Mouse (Mus musculus) liver, embryonic 14.5 days (tissue): ENCODE measurements at regions not wholly inside any gene's neighbourhood (a gene's known extent, or its start where the extent isn't known, plus 50 kb on each side); places are given as distances from the start of the nearest gene placed in this dataset.

Source experiments
- ATAC-seq: fragments of 200-750 bp; cut with Nextera tagmentation; 2 replicates; pipeline ENCODE4 v1.8.0; 2017; ENCODE audit warnings: moderate number of reproducible peaks, mild to moderate bottlenecking, moderate library complexity; ENCODE audit not compliant: insufficient read depth
- DNase-seq, 3 experiments: peaks; one replicate each; pipeline ENCODE4 v3.0.0-alpha.2; 2012 to 2013; ENCODE audit warnings: low read depth in 3 of 3, low spot score in 3 of 3
- H3K27ac ChIP-seq: fragments of 300-500 bp; sonication (generic); 2 replicates; pipeline ENCODE4 v1.5.1; 2014; ENCODE audit warnings: moderate library complexity, mild to moderate bottlenecking, control low read depth, inconsistent platforms
- H3K27me3 ChIP-seq: fragments of 300-500 bp; sonication (generic); 2 replicates; pipeline ENCODE4 v1.6.1; 2014; ENCODE audit warnings: mild to moderate bottlenecking, low read length, moderate library complexity; ENCODE audit not compliant: control insufficient read depth, insufficient read depth
- H3K36me3 ChIP-seq: fragments of 300-500 bp; sonication (generic); replicated peaks from 2 replicates; pipeline ENCODE4 v1.6.1; 2014; ENCODE audit warnings: low read depth; ENCODE audit not compliant: control insufficient read depth, insufficient read depth
- H3K4me1 ChIP-seq, 2 experiments: fragments of 200-500 bp in 1 of 2; fragments of 300-500 bp in 1 of 2; sonication (generic) in 1 of 2; replicated peaks; 2 replicates each; pipeline ENCODE4 v1.6.1; 2012 to 2014; ENCODE audit warnings: antibody characterized with exemption in 1 of 2, inconsistent platforms in 1 of 2, low read length in 1 of 2; ENCODE audit not compliant: control insufficient read depth in 2 of 2, insufficient read depth in 2 of 2
- H3K4me2 ChIP-seq: fragments of 300-500 bp; sonication (generic); 2 replicates; pipeline ENCODE4 v1.6.1; 2014; ENCODE audit warnings: low read depth, mild to moderate bottlenecking, control low read depth, moderate library complexity
- H3K4me3 ChIP-seq, 2 experiments: fragments of 200-500 bp in 1 of 2; fragments of 300-500 bp in 1 of 2; sonication (generic) in 1 of 2; 2 replicates each; pipeline ENCODE4 v1.5.1; 2012 to 2014; ENCODE audit warnings: low read depth in 2 of 2, low read length in 2 of 2, mild to moderate bottlenecking in 2 of 2, control low read depth in 1 of 2, inconsistent platforms in 1 of 2, moderate library complexity in 1 of 2; ENCODE audit not compliant: insufficient read depth in 1 of 2
- H3K9ac ChIP-seq: fragments of 300-500 bp; sonication (generic); replicated peaks from 2 replicates; pipeline ENCODE4 v1.6.1; 2014; ENCODE audit warnings: mild to moderate bottlenecking, control low read depth, moderate library complexity
- H3K9me3 ChIP-seq: fragments of 300-500 bp; sonication (generic); 2 replicates; pipeline ENCODE4 v1.6.1; 2016; ENCODE audit warnings: low read length, mixed read lengths; ENCODE audit not compliant: control insufficient read depth
- CTCF ChIP-seq: IDR thresholded peaks from 2 replicates; pipeline ENCODE4 v1.5.1; 2016; ENCODE audit warnings: antibody characterized with exemption, low read depth, control low read depth
- EP300 ChIP-seq: IDR thresholded peaks from 2 replicates; pipeline ENCODE4 v1.6.1; 2016; ENCODE audit warnings: antibody characterized with exemption, low read depth
- WGBS: fragments of 180-500 bp; shearing (Covaris S2); extraction: QIAGEN DNeasy Blood & Tissue Kit; methylation state at CpG from one replicate; pipeline ENCODE4 v1.1.7; 2014; ENCODE audit not compliant: insufficient replicate concordance; 5-methylcytosine and 5-hydroxymethylcytosine counted together

GRCm38 (mm10) chr10:98501566-98501965, 412.6 kb upstream of the Atp2b1 start:
- DNase-seq (no peak), ATAC-seq (no peak)
- Histone ChIP-seq H3K4me1 (no peaks in the 10 kb centered on the region), H3K4me3 (no peak overlapping the region), H3K27ac (no peak overlapping the region), H3K27me3 (no peaks in the 10 kb centered on the region), H3K4me2 (no peak overlapping the region), H3K36me3 (no peaks in the 10 kb centered on the region), H3K9me3 (no peaks in the 10 kb centered on the region), H3K9ac (no peak overlapping the region)
- no peak for TF ChIP-seq EP300
- no peak for TF ChIP-seq CTCF
- WGBS, result 50% methylated on average over 5 of the region's 5 CpGs

DNA sequence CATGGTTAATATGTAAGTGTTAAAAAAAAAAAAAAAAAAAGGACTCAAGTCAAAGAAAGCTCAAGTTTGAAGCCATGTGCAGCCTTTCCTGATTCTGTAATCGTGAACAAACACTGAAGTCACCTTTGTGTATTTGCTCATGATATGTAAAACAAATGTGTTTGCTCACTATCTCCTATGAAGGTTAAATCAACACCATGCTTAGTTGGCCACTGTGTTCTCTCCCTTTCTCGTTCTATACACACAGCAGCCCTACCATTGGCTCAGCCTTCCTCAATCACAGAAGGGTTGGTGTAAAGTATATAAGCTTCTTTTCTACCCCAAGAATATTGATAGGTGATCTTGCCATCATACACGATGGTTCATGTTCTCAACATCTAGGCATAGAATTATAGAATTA, 409.7 kb upstream of the Atp2b1 start:
- H3K27me3 ChIP-seq, result no peaks in the 10 kb centered on the region
- peak; percentile 53; the same call in 1 of the 2 replicates for ATAC-seq
- H3K4me2 ChIP-seq, result no peak overlapping the region
- DNase-seq, result peak in 2 of 3 experiments; percentile 17 to 24
- no peaks in the 10 kb centered on the region for H3K4me1 ChIP-seq
- no peak for TF ChIP-seq EP300
- no peak for TF ChIP-seq CTCF
- H3K4me3 ChIP-seq, result no peak overlapping the region
- H3K9me3 ChIP-seq, result no peaks in the 10 kb centered on the region
- H3K9ac ChIP-seq, result no peak overlapping the region
- no peak overlapping the region for H3K27ac ChIP-seq
- no peaks in the 10 kb centered on the region for H3K36me3 ChIP-seq
- WGBS, result 48% methylated on average over 3 of the region's 3 CpGs

DNA sequence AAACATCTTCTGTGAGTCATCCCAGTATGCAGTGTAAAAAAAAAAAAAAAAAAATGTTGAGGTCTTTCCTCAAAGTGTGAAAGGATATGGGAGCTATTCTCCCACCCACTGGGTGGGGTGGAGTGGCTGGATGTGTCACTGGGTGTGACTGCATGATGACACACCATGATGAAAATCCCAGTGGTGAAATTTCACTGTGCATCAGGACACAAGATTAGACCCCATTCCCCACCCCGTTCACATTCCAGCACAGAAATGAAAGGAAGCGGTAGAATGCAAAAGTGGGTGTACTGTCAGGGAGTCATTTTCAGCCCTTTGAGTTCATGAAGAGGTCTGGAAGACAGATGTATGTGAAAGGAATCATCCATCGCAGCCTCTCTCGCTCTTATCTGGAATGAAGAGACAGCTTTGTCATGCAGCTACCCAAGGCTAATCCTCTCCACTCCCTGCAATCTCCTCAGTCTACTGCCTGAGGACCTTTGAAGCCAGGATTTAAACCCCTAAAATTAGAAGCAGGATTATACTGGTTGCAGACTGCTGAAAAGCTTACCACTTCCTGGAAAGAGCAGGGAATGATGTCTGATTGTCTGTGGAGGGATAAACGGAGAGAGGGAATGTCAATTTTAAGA, 405.6 kb upstream of the Atp2b1 start:
- WGBS, result 50% methylated on average over 5 of the region's 5 CpGs

GRCm38 (mm10) chr10:98514836-98515235, 399.4 kb upstream of the Atp2b1 start:
- TF ChIP-seq EP300 (no peak), CTCF (no peak)
- Histone ChIP-seq H3K9ac (no peak overlapping the region), H3K36me3 (no peaks in the 10 kb centered on the region), H3K27ac (no peak overlapping the region), H3K4me1 (no peaks in the 10 kb centered on the region), H3K9me3 (no peaks in the 10 kb centered on the region), H3K4me3 (no peak overlapping the region), H3K27me3 (no peaks in the 10 kb centered on the region), H3K4me2 (no peak overlapping the region)
- no peak for ATAC-seq
- 40% methylated on average over 1 of the region's 1 CpGs for WGBS
- DNase-seq, result no peak

More for the DNA sequence above, 405.6 kb upstream of the Atp2b1 start:
- no peak for TF ChIP-seq EP300
- no peaks in the 10 kb centered on the region for H3K4me1 ChIP-seq
- H3K27me3 ChIP-seq, result no peaks in the 10 kb centered on the region
- no peak overlapping the region for H3K27ac ChIP-seq
- no peak overlapping the region for H3K4me3 ChIP-seq
- H3K36me3 ChIP-seq, result no peaks in the 10 kb centered on the region
- H3K9me3 ChIP-seq, result no peaks in the 10 kb centered on the region
- no peak overlapping the region for H3K9ac ChIP-seq
- H3K4me2 ChIP-seq, result no peak overlapping the region
- ATAC-seq (no peak), DNase-seq (no peak)

DNA sequence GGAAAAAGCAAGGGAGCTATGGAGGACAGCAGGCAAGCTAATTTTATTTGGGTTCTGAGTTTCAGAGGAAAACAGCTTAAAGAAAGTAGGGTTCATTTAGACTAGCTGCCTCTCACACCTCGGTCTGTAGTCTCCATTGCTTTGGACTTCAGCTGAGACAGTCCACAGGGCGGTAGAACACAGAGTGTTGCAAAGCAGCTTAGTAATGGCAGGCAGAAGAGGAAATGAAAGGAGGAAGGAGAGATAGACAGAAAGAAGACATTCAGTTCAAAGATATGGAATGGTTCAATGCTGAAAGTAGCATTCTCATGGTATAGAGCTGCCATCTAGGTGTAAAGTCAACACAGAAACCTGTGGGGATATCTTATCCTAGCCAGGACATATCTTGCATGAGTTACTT, 396.6 kb upstream of the Atp2b1 start:
- Histone ChIP-seq H3K27me3 (no peaks in the 10 kb centered on the region), H3K9ac (no peak overlapping the region), H3K4me2 (no peak overlapping the region), H3K27ac (no peak overlapping the region), H3K9me3 (no peaks in the 10 kb centered on the region), H3K4me1 (no peaks in the 10 kb centered on the region), H3K36me3 (no peaks in the 10 kb centered on the region), H3K4me3 (no peak overlapping the region)
- ATAC-seq, result no peak
- TF ChIP-seq CTCF, result no peak
- no peak for TF ChIP-seq EP300
- DNase-seq, result no peak
- 50% methylated on average over 2 of the region's 2 CpGs for WGBS

GRCm38 (mm10) chr10:98529565-98529964, 384.6 kb upstream of the Atp2b1 start:
- H3K27me3 ChIP-seq, result no peaks in the 10 kb centered on the region
- no peak for TF ChIP-seq EP300
- no peak for TF ChIP-seq CTCF
- H3K4me2 ChIP-seq, result no peak overlapping the region
- WGBS, result 57% methylated on average over 4 of the region's 4 CpGs
- no peaks in the 10 kb centered on the region for H3K36me3 ChIP-seq
- no peak overlapping the region for H3K27ac ChIP-seq
- no peak overlapping the region for H3K9ac ChIP-seq
- ATAC-seq (no peak), DNase-seq (no peak)
- H3K9me3 ChIP-seq, result no peaks in the 10 kb centered on the region
- no peak overlapping the region for H3K4me3 ChIP-seq
- no peaks in the 10 kb centered on the region for H3K4me1 ChIP-seq
